Mouse (Mus musculus) ES-E14 (cell line): Measurements from ENCODE around the gene Foxp1.

Experiments
- HCFC1 ChIP-seq: IDR thresholded peaks from 2 replicates; pipeline ENCODE4 v1.6.1; 2012; ENCODE audit warnings: low read length, inconsistent platforms, borderline replicate concordance; ENCODE audit not compliant: insufficient read depth
- ZC3H11A ChIP-seq: IDR thresholded peaks from 2 replicates; pipeline ENCODE4 v1.6.1; 2012; ENCODE audit warnings: low read depth, mild to moderate bottlenecking, inconsistent platforms, low read length, borderline replicate concordance
- ZNF384 ChIP-seq: IDR thresholded peaks from 2 replicates; pipeline ENCODE4 v1.6.1; 2012; ENCODE audit warnings: low read depth, low read length, inconsistent platforms

DNA sequence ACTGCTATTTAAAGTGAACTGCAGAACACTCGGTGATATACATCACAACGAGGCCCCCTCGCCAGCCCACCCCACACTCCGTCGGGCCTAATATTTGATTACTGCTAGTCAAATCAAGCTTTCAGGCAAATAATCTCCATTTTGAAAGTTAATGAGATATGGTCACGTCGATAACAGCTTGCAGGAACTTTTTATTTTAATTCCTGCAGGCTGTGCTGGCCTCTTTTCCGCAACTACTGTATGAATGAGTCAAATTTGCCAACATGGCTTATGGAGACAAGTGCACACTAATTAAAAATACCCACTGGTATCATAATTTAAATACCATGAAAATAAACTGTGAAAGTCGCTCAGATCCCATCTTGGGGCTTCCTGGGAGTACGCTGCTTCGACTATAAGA is 385.4 kb downstream of the Foxp1 start:
- TF ChIP-seq ZC3H11A (no peak), HCFC1 (no peak), ZNF384 (no peak)
